Mouse (Mus musculus) ovary, adult 18-20 months (tissue): Measurements from ENCODE around the gene Fam217a.
"Not testable (repeated sequence)": the region's sequence is repeated elsewhere in the genome, so short reads cannot be mapped to it uniquely, and the experiment has no call there.

Experiments
- DNase-seq: peaks from one replicate; pipeline ENCODE4 v3.0.0; 2022; ENCODE audit warnings: low spot score, mixed read lengths

Gene Fam217a

DNA sequence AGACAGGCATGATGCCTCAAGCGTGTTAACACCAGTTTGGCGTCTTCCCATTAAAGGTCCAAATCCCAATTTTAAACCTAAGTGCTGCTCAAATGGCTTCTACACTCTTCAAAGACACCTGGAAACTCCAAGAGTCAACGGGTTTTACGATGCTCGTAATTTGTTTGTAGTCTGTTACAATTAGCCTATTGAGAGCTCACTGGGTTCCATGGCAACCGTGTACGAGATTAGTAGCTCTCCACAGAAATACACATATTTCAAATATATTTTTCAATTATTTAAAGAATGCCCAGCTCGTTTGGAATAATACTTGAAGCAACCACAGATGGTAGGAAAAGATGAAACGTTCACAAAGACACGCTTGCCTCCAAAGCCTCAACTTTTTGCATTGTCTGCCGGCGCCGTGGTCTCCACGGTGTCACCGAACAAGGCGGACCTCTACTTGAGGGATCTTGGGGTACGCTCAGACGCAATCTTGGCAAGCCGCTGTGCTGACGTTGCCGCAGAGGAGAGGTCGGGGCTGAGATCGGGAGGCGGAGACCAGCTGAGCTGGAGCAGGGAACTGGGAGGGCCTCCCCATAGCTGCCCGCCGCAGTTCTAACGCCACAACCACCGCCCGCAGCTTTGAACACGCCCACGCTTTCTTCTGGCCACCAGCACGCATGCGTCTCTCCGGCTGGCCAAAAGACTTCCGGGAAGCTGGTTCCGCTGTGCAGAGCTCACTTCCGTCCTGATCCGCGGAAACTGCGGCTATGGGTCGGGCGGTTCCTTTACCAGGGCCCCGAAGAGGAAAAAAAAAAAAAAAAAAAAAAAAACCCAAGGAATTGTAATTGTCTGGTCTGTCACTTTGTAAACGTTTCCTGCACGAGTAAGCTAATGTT lies 50.1 kb downstream of the Fam217a start:
- DNase-seq, result peak; percentile 94

DNA sequence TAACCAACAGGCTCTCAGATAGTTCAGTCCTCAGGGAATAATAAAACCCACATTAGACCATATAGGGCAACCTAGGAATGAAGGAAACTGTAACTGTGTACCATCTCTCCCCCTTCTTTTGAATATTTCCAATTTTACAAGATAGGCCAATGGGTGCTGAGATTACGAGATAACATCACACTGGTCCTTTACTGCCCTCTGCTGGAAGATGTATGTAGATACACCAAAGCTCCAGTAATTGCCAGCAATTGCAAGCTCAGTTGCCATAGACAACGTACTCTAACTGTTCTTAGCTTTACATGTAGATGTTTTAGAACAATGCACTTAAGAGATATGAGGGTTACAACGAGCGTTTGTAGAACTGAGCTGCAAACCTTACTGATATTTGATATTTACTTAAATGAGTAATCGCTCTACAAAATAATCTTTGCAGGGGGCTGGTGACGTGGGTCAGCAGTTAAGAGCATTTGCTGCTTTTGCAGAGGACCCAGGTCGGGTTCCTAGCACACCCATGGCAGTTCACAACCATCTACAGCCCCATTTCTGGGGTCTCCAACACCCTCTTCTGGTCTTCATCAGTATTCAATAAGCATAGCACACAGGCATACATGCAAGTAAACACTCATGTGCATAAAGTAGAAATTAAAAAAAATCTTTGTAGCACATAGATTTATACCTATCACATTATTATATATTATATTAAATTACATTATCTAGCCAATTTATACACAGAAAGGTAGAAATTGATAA lies 59.5 kb downstream of the Fam217a start:
- DNase-seq, result no peak

GRCm38 (mm10) chr13:34861166-34861565 lies 62.9 kb downstream of the Fam217a start:
- DNase-seq, result not testable (repeated sequence)
